Mouse (Mus musculus): ENCODE data around the gene Plcg2. TPM values are rescaled to one million over a fixed set of nuclear protein-coding genes. Genes with fewer than 3 reads are reported as not detected.
A peak's percentile ranks its signal among the peaks of the same experiment; 100 is the strongest.

Plcg2 gene
- polyA plus RNA-seq, 2 experiments, result 4.3 to 5.0 TPM

- TF ChIP-seq EP300 (IDR thresholded peaks at IDR 0.05; ENCODE audit: low read depth), result peak; percentile 9; the same call in 1 of the 2 replicates
- TF ChIP-seq CTCF (IDR thresholded peaks at IDR 0.05; ENCODE audit: low read depth), result no peak
- 10% methylated on average over 4 of the region's 4 CpGs for WGBS (ENCODE audit: insufficient replicate concordance)
- Histone ChIP-seq H3K4me1 (replicated peaks; ENCODE audit: control insufficient read depth in 2 of 2, insufficient read depth in 2 of 2, low read length in 1 of 2) (peaks cover 2 to 26% of the 10 kb centered on the region in 2 experiments; a peak in 3 of 4 replicates), H3K9ac (replicated peaks) (no peak overlapping the region), H3K4me3 (ENCODE audit: insufficient read depth in 1 of 2, low read depth in 2 of 2, low read length in 2 of 2) (no peak overlapping the region), H3K9me3 (ENCODE audit: control insufficient read depth, low read length) (no peaks in the 10 kb centered on the region), H3K36me3 (replicated peaks; ENCODE audit: control insufficient read depth, insufficient read depth, low read depth) (no peaks in the 10 kb centered on the region), H3K4me2 (ENCODE audit: low read depth) (no peak overlapping the region), H3K27me3 (ENCODE audit: control insufficient read depth, insufficient read depth, low read length) (no peaks in the 10 kb centered on the region), H3K27ac (no peak overlapping the region)
- DNase-seq (ENCODE audit: low read depth in 3 of 3, low spot score in 3 of 3) (peak; percentile 34 to 51 (median 39)), ATAC-seq (ENCODE audit: insufficient read depth) (peak; percentile 82)
These were observed 50.4 kb downstream of the Plcg2 start for GRCm38 (mm10) chr8:117548453-117548852.

GRCm38 (mm10) chr8:117550529-117550928, 52.4 kb downstream of the Plcg2 start:
- WGBS (ENCODE audit: insufficient replicate concordance), result 45% methylated on average over 5 of the region's 5 CpGs
- no peak for ATAC-seq (ENCODE audit: insufficient read depth)
- H3K4me3 ChIP-seq (ENCODE audit: insufficient read depth in 1 of 2, low read depth in 2 of 2, low read length in 2 of 2), result no peak overlapping the region

GRCm38 (mm10) chr8:117561014-117561413, 62.9 kb downstream of the Plcg2 start:
- 63% methylated on average over 4 of the region's 4 CpGs for WGBS (ENCODE audit: insufficient replicate concordance)
- Histone ChIP-seq H3K27ac (no peak overlapping the region), H3K4me2 (ENCODE audit: low read depth) (no peak overlapping the region), H3K9ac (replicated peaks) (no peak overlapping the region), H3K36me3 (replicated peaks; ENCODE audit: control insufficient read depth, insufficient read depth, low read depth) (no peaks in the 10 kb centered on the region), H3K9me3 (ENCODE audit: control insufficient read depth, low read length) (no peaks in the 10 kb centered on the region), H3K4me3 (ENCODE audit: insufficient read depth in 1 of 2, low read depth in 2 of 2, low read length in 2 of 2) (no peak overlapping the region), H3K4me1 (replicated peaks; ENCODE audit: control insufficient read depth in 2 of 2, insufficient read depth in 2 of 2, low read length in 1 of 2) (no peaks in the 10 kb centered on the region), H3K27me3 (ENCODE audit: control insufficient read depth, insufficient read depth, low read length) (no peaks in the 10 kb centered on the region)
- ATAC-seq (ENCODE audit: insufficient read depth) (no peak), DNase-seq (ENCODE audit: low read depth in 3 of 3, low spot score in 3 of 3) (no peak)
- TF ChIP-seq EP300 (IDR thresholded peaks at IDR 0.05; ENCODE audit: low read depth) (no peak), CTCF (IDR thresholded peaks at IDR 0.05; ENCODE audit: low read depth) (no peak)

More at GRCm38 (mm10) chr8:117550529-117550928, 52.4 kb downstream of the Plcg2 start:
- Histone ChIP-seq H3K27ac (no peak overlapping the region), H3K4me1 (replicated peaks; ENCODE audit: control insufficient read depth in 2 of 2, insufficient read depth in 2 of 2, low read length in 1 of 2) (peaks cover 0 to 13% of the 10 kb centered on the region in 2 experiments; a peak in 2 of 4 replicates), H3K27me3 (ENCODE audit: control insufficient read depth, insufficient read depth, low read length) (no peaks in the 10 kb centered on the region), H3K36me3 (replicated peaks; ENCODE audit: control insufficient read depth, insufficient read depth, low read depth) (no peaks in the 10 kb centered on the region), H3K9ac (replicated peaks) (no peak overlapping the region), H3K9me3 (ENCODE audit: control insufficient read depth, low read length) (no peaks in the 10 kb centered on the region), H3K4me2 (ENCODE audit: low read depth) (no peak overlapping the region)
- no peak for DNase-seq (ENCODE audit: low read depth in 3 of 3, low spot score in 3 of 3)
- TF ChIP-seq CTCF (IDR thresholded peaks at IDR 0.05; ENCODE audit: low read depth) (no peak), EP300 (IDR thresholded peaks at IDR 0.05; ENCODE audit: low read depth) (no peak)

GRCm38 (mm10) chr8:117561735-117562361, 63.8 kb downstream of the Plcg2 start:
- Histone ChIP-seq H3K27me3 (ENCODE audit: control insufficient read depth, insufficient read depth, low read length) (no peaks in the 10 kb centered on the region), H3K4me2 (ENCODE audit: low read depth) (no peak overlapping the region), H3K4me3 (ENCODE audit: insufficient read depth in 1 of 2, low read depth in 2 of 2, low read length in 2 of 2) (no peak overlapping the region), H3K9ac (replicated peaks) (no peak overlapping the region), H3K4me1 (replicated peaks; ENCODE audit: control insufficient read depth in 2 of 2, insufficient read depth in 2 of 2, low read length in 1 of 2) (no peaks in the 10 kb centered on the region), H3K27ac (no peak overlapping the region), H3K9me3 (ENCODE audit: control insufficient read depth, low read length) (no peaks in the 10 kb centered on the region), H3K36me3 (replicated peaks; ENCODE audit: control insufficient read depth, insufficient read depth, low read depth) (no peaks in the 10 kb centered on the region)
- WGBS (ENCODE audit: insufficient replicate concordance), result 50% methylated on average over 17 of the region's 17 CpGs
- ATAC-seq (ENCODE audit: insufficient read depth), result no peak
- TF ChIP-seq EP300 (IDR thresholded peaks at IDR 0.05; ENCODE audit: low read depth) (no peak), CTCF (IDR thresholded peaks at IDR 0.05; ENCODE audit: low read depth) (no peak)
- DNase-seq (ENCODE audit: low read depth in 3 of 3, low spot score in 3 of 3), result no peak

GRCm38 (mm10) chr8:117562445-117563014, 64.4 kb downstream of the Plcg2 start:
- H3K27ac ChIP-seq, result no peak overlapping the region
- 43% methylated on average over 16 of the region's 16 CpGs for WGBS (ENCODE audit: insufficient replicate concordance)
- H3K4me1 ChIP-seq (replicated peaks; ENCODE audit: control insufficient read depth in 2 of 2, insufficient read depth in 2 of 2, low read length in 1 of 2), result no peaks in the 10 kb centered on the region
- DNase-seq (ENCODE audit: low read depth in 3 of 3, low spot score in 3 of 3) (no peak), ATAC-seq (ENCODE audit: insufficient read depth) (no peak)
- H3K9ac ChIP-seq (replicated peaks), result no peak overlapping the region
- H3K4me3 ChIP-seq (ENCODE audit: insufficient read depth in 1 of 2, low read depth in 2 of 2, low read length in 2 of 2), result no peak overlapping the region
- no peaks in the 10 kb centered on the region for H3K9me3 ChIP-seq (ENCODE audit: control insufficient read depth, low read length)
- H3K27me3 ChIP-seq (ENCODE audit: control insufficient read depth, insufficient read depth, low read length), result no peaks in the 10 kb centered on the region
- H3K36me3 ChIP-seq (replicated peaks; ENCODE audit: control insufficient read depth, insufficient read depth, low read depth), result no peaks in the 10 kb centered on the region
- no peak overlapping the region for H3K4me2 ChIP-seq (ENCODE audit: low read depth)
- no peak for TF ChIP-seq EP300 (IDR thresholded peaks at IDR 0.05; ENCODE audit: low read depth)
- no peak for TF ChIP-seq CTCF (IDR thresholded peaks at IDR 0.05; ENCODE audit: low read depth)

All from liver, embryonic 14.5 days (tissue).